Mouse (Mus musculus) MN1 (cell line): ENCODE measurements around the gene Pnpla2.

Experiments used
- DNase-seq: peaks from one replicate; pipeline ENCODE4 v3.0.0-alpha.2; 2016; ENCODE audit warnings: low spot score

Gene Pnpla2

DNA sequence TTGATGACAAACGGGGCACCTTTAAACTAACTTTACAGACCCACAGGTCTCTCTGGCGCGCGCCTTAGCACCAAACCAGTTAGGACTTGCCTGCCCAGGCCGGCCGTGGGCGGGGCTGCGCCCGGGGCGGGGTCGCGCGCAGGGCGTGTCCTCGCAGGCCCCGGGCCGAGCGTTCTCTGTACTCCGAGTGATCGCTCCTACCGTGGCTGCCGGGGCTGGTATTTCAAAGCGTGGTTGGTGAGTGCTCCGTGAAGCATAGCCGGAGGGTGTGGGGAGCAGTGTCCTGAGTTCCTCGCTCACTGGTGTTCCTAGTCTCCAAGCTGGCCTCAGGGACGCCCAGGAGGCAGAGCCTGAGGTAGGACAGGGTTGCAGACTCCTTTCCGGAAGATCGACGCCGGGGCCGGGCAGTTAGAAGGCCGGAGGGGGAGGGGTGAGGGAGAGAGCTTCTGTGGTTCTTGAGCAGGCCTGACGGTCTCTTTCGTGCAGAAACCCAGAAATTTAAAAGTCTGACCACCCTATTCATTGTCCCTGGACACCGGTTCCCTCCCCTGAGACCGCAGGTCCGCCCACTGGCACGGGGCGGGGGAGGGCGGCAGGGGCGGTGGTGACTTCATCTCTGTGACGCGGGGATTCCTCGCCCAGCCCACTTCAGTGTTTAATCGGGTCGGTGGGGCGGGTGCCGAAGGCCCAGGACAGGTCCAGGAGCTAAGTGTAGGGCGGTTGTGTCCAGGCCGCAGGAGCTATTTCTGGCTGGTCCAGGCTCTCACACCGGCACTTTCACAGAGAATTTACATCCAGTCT, 12.4 kb downstream of the Pnpla2 start, which contains the start of gene Cd151:
Gene Cd151, plus strand, starts transcription at position 163 of the 801 bp plus-strand sequence.
- peak; percentile 88 for DNase-seq

DNA sequence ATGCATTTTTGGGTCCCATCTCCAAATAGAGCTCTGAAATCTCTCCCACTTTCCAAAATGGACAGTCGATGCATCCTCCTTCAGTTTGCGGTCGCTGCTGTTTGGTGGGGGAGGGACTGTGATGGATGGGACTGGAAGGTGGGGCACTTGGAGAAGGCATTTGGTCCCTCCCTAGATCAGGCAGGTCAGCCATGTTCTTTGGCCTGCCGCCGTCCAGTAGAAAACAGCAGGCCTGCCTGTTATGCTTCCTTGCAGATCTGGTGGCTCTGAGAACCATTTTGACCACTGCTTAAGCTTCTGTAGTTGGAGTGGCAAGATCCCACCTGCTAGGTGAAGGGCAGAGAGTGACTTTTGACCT, 13.1 kb downstream of the Pnpla2 start:
- peak; percentile 55 for DNase-seq

DNA sequence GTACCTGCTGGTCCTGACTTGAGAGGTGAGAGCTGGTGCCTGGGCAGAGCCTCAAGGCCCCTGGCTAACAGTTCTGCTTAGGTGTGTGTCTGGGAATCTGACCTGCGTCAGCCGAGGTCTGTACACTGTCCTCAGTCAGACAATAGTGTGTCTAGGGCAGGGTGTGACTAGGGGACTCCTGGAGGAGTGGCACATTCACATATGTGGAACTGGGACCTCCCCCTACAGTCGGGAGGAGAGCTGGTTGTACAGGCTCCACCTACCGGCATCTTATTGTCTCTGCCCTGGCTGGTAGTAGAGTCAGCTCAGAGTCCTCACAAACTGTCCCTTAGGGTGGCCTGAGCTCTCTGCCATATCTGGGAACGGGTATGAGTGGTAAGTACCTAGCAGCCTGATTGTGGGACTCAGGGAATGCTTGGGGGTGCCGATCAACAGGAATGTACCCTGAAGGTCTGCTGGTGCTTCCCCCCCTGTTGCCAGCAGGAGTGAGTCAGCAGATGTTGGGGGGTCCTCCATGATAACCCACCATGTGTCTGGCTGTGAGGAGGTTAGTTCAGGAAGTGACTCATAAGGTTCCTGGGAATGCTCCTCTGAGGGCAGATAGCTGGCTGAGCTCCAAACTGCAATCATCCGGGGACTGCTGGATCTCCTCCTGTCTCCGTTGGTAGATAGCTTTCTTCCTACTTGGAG, 13.7 kb downstream of the Pnpla2 start:
- peak; percentile 94 for DNase-seq

- DNase-seq: peak; percentile 80
Observed at GRCm38 (mm10) chr7:141469352-141469751, 14.4 kb downstream of the Pnpla2 start.

DNA sequence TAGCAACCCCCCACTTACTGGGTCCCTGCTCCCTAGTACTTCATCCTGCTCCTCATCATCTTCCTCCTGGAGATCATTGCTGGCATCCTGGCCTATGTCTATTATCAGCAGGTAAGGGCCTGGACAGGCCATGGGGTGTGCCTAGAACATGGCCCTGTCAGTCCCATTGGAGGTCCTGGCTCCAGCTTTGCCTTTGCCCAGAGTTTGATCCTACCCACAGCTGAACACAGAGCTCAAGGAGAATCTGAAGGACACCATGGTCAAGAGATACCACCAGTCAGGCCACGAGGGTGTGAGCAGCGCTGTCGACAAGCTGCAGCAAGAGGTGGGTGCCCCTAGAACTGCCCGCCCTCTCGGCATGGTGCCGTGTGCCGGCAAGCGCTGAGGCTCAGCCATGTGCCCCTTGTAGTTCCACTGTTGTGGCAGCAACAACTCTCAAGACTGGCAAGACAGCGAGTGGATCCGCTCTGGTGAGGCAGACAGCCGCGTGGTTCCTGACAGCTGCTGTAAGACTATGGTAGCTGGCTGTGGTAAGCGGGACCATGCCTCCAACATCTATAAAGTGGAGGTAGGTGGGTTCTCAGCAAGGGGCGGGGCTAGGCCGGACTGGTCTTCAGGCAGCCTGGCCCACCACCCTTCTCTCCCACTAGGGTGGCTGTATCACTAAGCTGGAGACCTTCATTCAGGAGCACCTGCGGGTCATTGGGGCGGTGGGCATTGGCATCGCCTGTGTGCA, 15.1 kb downstream of the Pnpla2 start:
- DNase-seq: no peak

- DNase-seq: no peak
Observed at GRCm38 (mm10) chr7:141470637-141470944, 15.6 kb downstream of the Pnpla2 start.

GRCm38 (mm10) chr7:141471236-141471635, 16.2 kb downstream of the Pnpla2 start:
- no peak for DNase-seq

DNA sequence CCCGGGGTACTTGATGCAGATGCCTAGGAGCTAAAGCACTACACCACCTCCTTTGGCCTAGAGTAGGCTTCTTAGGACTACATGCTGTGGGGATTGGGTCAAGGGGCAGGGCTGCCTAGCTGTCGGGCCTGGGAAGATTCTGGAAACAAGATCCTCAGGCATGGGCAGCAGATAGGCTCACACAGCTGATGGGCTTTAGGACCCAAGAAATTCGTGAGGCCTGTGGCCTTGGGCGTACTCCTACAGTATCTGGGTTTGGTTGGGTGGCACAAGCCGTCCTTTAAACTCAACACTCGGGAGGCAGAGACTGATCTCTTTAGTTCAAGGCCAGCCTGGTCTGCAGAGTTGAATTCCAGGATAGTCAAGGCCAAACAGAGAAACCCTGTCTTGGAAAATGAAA, 17.2 kb downstream of the Pnpla2 start:
- DNase-seq: no peak

GRCm38 (mm10) chr7:141472763-141473162, 17.8 kb downstream of the Pnpla2 start:
- no peak for DNase-seq

DNA sequence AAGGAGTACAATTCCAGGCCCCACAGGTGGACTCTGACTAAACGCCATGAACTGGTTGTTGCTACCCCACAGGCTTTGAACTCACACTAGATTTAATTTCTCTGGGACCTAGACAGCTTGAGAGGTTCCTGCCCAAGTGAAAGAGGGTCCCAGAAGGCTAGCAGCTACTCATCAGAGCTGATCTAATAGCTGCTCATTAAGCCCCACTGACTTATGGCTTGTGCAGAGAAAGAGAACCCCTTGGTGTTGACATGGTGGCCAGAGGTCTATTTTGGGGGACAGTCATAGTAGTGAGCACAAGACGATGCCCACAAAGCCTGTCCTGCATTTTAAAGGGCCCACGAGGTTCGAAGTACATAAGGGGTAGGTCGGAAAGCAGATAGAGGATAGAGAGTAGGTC, 19.2 kb downstream of the Pnpla2 start:
- no peak for DNase-seq

- DNase-seq: peak; percentile 89
Observed at GRCm38 (mm10) chr7:141475011-141475804, 20.2 kb downstream of the Pnpla2 start, which contains the start of the genes Polr2l and Tspan4. TSS of gene Polr2l (minus strand) at chr7:141475132. TSS of gene Tspan4 (plus strand) at chr7:141475240.

DNA sequence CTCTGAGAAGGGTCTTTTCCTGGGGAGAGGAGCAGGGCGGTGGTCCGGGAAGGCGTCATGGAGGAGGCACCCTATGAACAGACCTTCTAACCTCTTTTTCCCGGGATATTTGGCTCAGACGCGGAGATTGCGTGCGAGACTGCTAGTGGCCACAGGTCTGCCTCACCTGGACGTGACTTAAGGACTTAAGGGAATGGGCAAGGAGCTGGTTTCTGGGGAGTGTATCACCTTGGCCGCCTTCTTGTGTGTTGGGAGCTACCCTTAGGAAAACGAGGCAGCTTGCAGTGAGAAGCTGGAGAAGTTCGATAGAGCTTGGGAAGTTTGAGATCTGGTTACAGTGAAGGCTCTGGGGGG, 20.8 kb downstream of the Pnpla2 start:
- DNase-seq: no peak

- DNase-seq: peak; percentile 86
Observed at GRCm38 (mm10) chr7:141476226-141476980, 21.4 kb downstream of the Pnpla2 start.

- DNase-seq: no peak
Observed at GRCm38 (mm10) chr7:141476981-141477370, 22.0 kb downstream of the Pnpla2 start.

GRCm38 (mm10) chr7:141477578-141478269, 22.7 kb downstream of the Pnpla2 start:
- no peak for DNase-seq

DNA sequence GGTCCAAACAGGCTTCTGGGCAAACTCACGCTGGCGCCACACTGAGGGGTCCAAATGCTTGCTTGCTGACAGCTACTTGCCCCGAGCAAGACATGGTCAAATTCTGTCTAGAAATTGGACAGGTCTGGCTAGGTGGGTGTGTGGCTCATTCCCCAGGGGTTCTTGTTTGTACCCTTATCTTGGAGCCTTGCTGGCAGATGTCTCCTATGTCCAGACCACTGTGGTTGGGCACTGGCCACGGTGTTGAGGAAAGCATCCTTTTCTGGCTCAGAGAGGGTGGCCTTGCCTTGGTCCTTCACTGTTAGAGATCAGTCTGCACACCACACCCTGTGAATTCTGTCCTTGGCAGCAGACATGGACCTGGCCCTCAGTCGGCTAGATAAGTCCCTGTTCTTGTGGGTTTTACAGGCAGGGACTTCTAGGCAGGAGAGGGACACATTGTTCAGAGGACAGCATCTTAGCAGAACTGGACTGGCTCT, 23.3 kb downstream of the Pnpla2 start:
- DNase-seq: no peak

DNA sequence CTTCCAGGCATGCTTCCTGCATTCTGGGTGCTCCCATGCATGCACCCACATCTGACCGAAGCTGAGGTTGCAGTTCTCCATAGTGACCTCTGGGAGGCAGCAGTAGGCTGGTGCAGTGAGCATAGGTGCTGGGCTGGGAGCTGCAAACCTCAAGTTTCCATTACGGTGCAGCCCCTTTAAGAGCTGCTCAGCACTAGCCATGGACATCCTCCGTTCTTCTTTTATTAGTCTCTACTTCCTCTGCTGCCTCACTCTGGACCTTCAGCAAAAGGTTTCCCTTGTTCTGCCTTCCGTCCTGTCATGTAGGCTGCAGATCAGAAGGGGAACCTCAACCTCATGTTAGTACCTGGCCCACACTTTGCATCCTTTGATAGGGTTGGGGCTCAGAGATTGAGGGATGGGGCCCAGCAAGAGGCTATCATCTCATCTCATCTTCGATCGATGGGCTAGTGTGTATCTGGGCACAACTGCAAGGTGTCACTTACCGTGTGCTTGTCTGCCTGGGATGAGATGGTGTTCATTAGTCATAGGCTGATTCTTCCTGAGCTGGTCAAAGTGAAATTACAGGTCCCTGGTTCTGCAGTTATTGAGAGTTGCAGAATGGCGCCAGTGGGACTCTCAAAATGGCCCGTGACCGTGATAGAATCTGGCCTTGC, 26.0 kb downstream of the Pnpla2 start:
- peak; percentile 66 for DNase-seq

- no peak for DNase-seq
Observed at GRCm38 (mm10) chr7:141481498-141482401, 26.8 kb downstream of the Pnpla2 start.

DNA sequence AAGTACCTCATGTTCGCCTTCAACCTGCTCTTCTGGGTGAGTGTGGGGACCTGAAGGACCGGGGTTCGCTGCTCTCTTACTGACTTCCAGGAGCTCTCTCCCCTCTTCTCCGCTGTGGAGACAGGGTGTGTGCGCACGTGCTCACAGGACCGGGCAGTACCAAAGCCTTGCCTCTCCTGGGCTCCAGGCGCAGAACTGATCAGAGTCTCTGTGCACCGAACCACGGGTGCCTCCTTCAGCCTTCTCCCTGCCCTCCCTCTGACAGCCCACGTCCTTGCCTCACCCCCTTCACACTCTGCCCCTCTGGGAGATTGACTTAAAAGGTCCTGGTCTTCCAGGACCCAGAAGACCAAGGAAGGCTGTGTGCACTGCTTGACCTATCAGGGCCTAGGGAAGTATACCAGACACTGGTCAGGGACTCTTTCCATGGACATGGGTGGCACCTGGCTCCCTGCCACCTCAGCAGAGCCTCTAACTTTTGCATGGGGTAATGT, 27.6 kb downstream of the Pnpla2 start:
- DNase-seq: no peak
